Mouse (Mus musculus): ENCODE measurements around the gene Ttc39b.

The Ttc39b gene

GRCm38 (mm10) chr4:83316718-83317117 is 7.3 kb downstream of the Ttc39b start:
- DNase-seq: no peak

GRCm38 (mm10) chr4:83315930-83316329 is 8.1 kb downstream of the Ttc39b start:
- no peak for DNase-seq

GRCm38 (mm10) chr4:83314922-83315881 is 8.9 kb downstream of the Ttc39b start:
- DNase-seq: no peak

DNA sequence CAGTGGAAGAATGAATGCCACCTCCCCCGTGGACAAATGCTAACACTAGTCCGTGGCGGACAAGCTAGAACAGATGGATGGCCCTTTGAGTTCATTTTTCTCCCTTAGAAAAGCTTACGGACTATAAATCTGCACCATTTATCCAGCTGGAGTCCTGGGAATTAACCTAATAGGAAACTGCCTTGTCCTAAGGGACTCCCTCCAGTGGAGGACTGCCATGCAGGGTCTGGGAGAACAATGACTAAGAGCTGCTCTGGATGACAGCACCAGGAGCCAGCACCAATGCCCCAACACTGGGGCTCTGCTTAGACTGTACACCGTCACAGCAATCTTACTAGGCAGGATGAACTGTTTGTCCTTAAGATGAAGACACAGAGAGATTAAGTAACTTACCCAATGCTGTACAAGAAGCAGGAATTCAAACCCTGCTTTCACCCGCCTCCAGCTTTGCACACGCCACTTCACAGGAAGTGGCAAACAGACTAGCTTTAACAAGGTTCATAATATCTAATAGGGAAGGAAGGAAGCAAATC is 9.7 kb downstream of the Ttc39b start:
- DNase-seq: no peak

DNA sequence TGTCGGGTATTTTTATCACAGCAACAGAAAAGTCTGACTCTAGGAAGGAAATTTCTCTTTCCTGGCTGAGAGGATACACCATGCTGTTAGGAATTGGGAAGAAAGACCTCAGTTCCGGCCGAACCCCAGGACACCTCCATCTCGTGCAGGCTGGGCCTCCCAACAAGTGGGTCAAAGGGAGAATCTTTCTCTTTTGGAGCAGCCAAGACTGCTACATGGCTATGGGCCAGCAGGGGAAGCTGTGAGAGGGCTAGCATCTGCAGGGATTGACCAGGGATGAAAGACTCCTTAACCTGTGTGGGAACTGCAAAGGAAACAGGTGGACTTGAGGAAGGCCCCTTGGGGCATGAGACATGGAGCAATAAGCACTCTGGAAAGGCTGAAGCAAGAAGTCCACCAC is 11.7 kb downstream of the Ttc39b start:
- DNase-seq: no peak

GRCm38 (mm10) chr4:83311481-83311880 is 12.6 kb downstream of the Ttc39b start:
- DNase-seq: no peak

- DNase-seq: no peak
Observed at GRCm38 (mm10) chr4:83310990-83311389, 13.1 kb downstream of the Ttc39b start.

- DNase-seq: no peak
Observed at GRCm38 (mm10) chr4:83308914-83309313, 15.1 kb downstream of the Ttc39b start.

DNA sequence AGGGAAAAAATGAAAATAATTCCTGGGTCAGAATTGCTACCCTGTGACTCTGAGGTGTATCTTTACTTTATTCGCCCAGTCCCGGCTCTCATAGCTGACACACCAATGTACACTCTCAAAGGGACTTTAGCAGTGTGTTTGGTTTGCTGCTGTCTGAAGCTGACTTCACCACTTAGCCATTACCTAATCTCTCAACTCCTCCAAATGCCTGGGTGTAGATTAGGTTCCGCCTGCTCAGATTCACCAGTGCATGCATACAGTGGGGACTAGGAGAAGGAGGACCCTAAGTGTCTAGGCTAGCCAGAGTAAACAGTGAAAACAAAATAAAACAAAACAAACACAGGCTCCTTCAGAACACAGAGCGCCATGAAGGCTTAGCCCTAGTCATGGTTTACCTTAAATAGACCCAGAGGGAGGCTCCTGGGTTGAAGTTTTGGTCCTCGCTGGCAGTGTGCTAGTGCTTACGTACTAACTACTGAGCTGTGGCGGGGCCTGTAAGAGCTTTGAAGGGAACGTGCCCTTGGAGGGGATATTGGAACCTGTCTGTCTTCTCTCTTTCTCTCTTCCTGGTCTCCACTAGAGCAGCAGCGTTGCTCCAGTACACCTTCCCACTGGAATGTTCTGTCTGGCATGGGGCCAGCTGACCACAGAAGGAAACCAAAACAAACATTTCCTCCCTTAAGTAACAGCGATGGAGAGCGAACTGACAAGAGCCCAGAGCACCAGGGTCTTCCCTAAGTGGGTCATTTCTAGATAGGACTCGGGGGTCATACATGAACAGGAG is 16.2 kb downstream of the Ttc39b start:
- DNase-seq: no peak

GRCm38 (mm10) chr4:83306879-83307278 is 17.2 kb downstream of the Ttc39b start:
- no peak for DNase-seq

DNA sequence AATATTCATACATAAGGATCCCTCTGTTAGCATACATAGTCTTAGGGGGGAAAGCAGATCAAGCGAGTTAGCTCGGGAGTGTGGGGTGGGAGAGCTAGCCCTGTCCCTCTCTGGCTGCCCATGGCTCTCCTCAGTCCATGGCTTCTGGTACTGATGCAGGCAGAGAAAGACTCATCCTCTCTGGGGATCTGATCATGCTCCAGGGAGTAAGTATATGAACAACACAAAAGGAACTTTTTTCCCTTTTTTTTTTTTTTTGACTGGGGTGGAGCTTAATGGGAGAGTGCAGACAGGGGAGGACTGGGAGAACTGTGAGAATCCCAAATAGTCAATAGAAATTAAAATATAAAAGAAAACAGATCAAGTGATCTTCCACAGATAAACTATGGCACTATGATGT is 19.0 kb downstream of the Ttc39b start:
- no peak for DNase-seq

GRCm38 (mm10) chr4:83302887-83303827 is 20.9 kb downstream of the Ttc39b start:
- peak; percentile 86 for DNase-seq

DNA sequence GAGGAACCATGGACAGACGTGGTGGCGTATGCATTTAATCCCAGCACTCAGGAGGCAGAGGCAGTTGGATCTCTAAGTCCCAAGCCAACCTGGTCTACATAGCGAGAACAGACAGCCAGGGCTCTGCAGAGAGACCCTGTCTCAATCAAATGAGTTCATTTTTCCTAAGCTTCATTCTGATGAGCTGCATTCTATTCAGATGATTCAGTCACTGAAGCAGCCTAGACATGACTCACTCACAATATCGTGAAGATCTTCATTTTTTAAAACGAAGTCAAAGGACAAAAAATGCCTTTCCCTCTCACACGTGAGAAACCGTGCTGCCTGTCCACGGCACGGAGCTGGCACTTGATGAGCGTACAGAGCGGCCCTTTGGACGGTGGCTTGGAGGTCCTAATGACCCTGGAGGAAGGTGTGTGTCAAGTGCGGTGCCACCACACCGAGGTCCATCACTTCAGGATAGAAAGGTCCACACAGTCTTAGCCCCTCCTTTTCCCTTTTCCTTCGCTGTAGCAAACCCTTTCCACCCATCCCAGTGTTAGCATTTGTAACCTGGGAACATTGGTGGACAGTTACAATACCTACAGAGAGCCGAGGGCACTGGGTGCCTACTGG is 21.8 kb downstream of the Ttc39b start:
- no peak for DNase-seq

DNA sequence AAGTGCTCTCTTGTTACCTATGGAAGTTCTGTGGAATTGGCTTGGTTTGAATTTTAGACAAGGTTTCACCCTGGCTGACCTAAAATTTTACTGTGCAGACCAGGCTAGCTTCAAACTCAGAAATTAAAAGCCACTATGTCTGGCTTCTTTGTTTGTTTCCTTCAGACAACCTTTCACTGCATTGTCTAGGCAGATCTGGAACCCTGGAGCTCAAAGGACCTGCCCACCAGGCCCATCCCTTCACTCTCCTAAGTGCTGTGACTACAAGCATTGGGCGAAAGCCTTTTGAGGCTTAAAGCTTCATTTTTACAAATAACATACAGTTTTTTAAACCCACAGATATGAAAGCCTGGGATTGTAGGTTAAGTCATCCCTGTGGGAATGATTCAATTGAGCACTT is 22.3 kb downstream of the Ttc39b start:
- DNase-seq: no peak

- DNase-seq: peak; percentile 81
Observed at GRCm38 (mm10) chr4:83284768-83285350, 39.2 kb downstream of the Ttc39b start.

DNA sequence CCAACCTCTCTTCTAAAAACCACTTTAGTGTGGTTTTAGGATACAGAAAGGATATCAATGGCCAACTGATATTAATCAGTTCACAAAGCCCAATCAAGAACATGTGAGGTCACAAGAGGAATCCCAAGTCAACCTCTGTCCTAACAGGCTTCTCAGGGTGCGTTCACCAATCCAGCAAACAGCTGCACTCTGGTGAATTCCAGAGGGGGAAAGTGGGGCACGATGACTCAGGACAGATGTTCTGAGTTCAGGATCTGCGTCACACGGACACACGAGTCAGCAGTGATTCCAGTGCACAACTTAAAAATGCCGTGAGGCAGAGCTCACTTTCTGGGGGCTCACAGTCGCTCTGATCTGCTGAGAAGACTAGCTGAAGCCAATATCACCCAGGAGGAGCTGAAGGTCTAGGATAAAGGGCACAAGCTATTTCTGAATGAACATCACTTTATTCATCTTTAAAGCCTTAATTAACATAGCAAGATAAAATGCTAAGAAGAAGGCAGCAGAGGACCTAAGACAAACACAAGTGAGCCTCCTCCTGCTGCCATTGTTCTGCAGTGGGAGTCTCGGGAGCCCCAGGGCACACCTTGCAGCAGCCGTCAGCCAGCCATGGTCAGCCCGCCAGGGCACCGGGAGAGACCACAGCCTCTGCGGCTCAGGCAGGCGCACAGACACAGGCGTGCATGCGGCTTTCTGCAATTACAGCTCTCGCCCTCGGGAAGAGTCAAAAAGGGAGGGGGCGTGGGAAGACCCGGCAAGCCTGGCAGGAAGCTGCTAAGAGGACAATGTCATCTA is 39.9 kb downstream of the Ttc39b start:
- peak; percentile 57 for DNase-seq

- no peak for DNase-seq
Observed at GRCm38 (mm10) chr4:83282424-83282823, 41.6 kb downstream of the Ttc39b start.

DNA sequence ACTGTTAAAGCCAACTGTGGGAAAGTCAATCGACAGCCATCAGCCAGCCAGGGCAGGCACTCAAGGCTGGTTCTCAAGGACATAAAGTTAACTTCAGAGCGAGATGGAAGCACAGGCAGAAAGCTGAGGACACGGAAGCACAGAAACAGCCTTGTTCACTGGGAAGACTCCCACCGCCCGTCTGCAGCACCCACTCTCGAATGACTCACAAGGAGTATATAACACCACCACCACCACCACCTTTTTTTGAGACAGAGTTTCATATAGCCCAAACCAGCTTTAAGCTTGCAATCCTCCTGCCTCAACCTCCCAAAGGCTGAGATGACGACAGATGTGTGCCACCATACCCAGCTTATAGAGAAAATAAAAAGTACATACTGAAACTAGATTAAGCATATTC is 44.8 kb downstream of the Ttc39b start:
- no peak for DNase-seq

DNA sequence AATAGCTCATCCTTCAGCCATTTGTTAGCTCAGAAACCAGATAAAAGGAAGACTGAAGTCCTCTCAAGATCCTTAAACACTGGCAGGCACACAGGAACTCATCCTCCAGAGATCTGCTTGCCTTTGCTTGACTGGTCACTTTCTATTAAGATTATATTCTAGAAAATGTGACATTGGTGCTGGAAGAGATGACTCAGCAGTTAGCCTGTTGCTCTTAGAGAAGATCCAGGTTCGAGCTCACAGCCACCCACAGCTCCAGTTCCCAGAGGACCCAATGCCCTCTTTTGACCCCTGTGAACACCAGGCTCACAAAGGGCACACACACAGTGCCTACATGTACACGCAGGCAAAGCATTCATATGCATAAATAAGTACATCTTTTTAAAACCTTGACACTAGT is 49.8 kb downstream of the Ttc39b start:
- DNase-seq: no peak

DNA sequence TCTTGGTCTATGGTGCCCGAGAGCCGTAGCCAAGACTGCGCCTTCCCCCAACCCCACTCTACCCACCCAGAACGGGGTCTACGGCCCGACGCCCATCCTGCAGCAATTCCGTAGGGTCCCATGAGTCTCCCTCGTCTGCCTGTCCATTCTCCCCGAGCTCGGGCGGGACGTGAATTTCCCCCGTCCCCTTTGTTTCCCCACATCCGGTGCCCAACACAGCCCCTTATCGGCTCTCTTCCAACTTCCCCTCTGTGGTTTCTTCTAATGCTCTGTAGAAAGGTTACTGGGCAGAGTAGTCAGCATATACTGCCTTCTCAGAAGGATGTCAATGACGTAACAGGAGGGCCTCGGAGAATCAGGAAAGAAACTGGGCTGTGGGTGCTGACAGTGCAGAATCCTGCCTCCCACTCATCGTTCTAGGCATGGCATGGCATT is 50.4 kb downstream of the Ttc39b start:
- DNase-seq: no peak
